Mouse (Mus musculus) heart, postnatal 0 days (tissue): ENCODE results near the gene BC067074. TPM values are rescaled to one million over a fixed set of nuclear protein-coding genes. Genes with fewer than 3 reads are reported as not detected.

Experiments
- ATAC-seq: fragments of 200-750 bp; cut with Nextera tagmentation; 2 replicates; pipeline ENCODE4 v1.8.0; 2017; ENCODE audit warnings: low read depth, moderate number of reproducible peaks, moderate library complexity; ENCODE audit not compliant: insufficient read depth
- DNase-seq: peaks from one replicate; pipeline ENCODE4 v3.0.0-alpha.2; 2016; ENCODE audit warnings: low spot score
- H3K27ac ChIP-seq: fragments of 300-500 bp; sonication (generic); 2 replicates; pipeline ENCODE4 v1.5.1; 2014; ENCODE audit warnings: low read depth, mild to moderate bottlenecking
- H3K27me3 ChIP-seq: fragments of 300-500 bp; sonication (generic); 2 replicates; pipeline ENCODE4 v1.6.1; 2014; ENCODE audit warnings: low read length, mixed read lengths; ENCODE audit not compliant: control insufficient read depth, insufficient read depth
- H3K36me3 ChIP-seq: fragments of 300-500 bp; sonication (generic); replicated peaks from 2 replicates; pipeline ENCODE4 v1.6.1; 2014; ENCODE audit warnings: low read length, mixed read lengths; ENCODE audit not compliant: control insufficient read depth, insufficient read depth
- H3K4me1 ChIP-seq: fragments of 300-500 bp; sonication (generic); 2 replicates; pipeline ENCODE4 v1.6.1; 2014; ENCODE audit warnings: antibody characterized with exemption; ENCODE audit not compliant: control insufficient read depth, insufficient read depth
- H3K4me2 ChIP-seq: fragments of 300-500 bp; sonication (generic); 2 replicates; pipeline ENCODE4 v1.6.1; 2014; ENCODE audit warnings: low read depth, mild to moderate bottlenecking, low read length, moderate library complexity
- H3K4me3 ChIP-seq: fragments of 300-500 bp; sonication (generic); 2 replicates; pipeline ENCODE4 v1.5.1; 2014; ENCODE audit warnings: low read depth, low read length
- H3K9ac ChIP-seq: fragments of 300-500 bp; sonication (generic); replicated peaks from 2 replicates; pipeline ENCODE4 v1.6.1; 2014; ENCODE audit warnings: low read depth, low read length, mixed read lengths
- H3K9me3 ChIP-seq: fragments of 300-500 bp; sonication (generic); replicated peaks from 2 replicates; pipeline ENCODE4 v1.6.1; 2016; ENCODE audit warnings: low read length; ENCODE audit not compliant: control insufficient read depth
- CTCF ChIP-seq: IDR thresholded peaks from 2 replicates; pipeline ENCODE4 v1.5.1; 2016; ENCODE audit warnings: antibody characterized with exemption, control low read depth, low read depth
- EP300 ChIP-seq: IDR thresholded peaks from 2 replicates; pipeline ENCODE4 v1.6.1; 2016; ENCODE audit warnings: antibody characterized with exemption, low read depth
- WGBS: fragments of 180-500 bp; shearing (Covaris S2); extraction: QIAGEN DNeasy Blood & Tissue Kit; methylation state at CpG from one replicate; pipeline ENCODE4 v1.1.7; 2014; 5-methylcytosine and 5-hydroxymethylcytosine counted together
- polyA plus RNA-seq: library from polyadenylated mRNA; unstranded; fragments of >200 nt; fragmentation: Nextera tagmentation; extraction: Ambion mirVana; gene quantifications from 2 replicates; pipeline ENCODE4 v1.2.1, GENCODE M21; 2015
- total RNA-seq: library from RNA; depleted of rRNA; stranded (reverse); fragments of >200 nt; gene quantifications from 2 replicates; pipeline ENCODE4 v1.2.3, GENCODE M21; 2014; ENCODE audit warnings: low replicate concordance

Gene BC067074
- total and polyA plus RNA-seq, 2 experiments from 2014 or later = 1.3 to 4.7 TPM

DNA sequence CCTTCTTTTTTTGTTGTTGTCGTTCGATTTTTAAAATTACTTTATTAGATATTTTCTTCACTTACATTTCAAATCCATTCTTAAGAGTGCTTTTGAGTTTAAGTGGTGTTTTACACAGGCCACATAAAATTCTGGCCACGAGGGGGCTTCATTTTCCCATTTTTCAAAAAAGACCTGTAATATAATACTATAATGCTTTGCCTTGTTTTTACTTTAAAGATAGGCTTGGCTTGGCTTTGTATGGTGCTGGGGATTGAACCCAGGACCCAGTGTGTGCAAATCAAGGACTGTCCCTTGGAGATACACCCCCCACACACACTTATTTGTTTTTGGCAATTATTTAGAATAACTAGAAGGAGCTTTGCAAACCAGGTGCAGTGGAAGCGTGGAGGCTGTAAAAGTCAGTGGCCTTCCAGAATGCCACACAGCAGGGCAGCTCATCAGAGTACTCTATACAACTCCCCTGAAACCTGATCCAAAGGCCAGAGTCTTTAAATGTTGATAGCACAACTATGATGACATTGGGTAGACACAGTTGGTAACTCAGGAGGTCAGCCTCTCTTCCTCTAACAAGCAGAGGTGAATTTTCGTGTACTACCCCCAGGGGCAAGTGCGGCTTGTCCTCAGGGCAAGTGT, 44.4 kb downstream of the BC067074 start:
- peak; percentile 36; the same call in 1 of the 2 replicates for ATAC-seq
- 58% methylated on average over 6 of the region's 6 CpGs for WGBS
- TF ChIP-seq EP300 = no peak
- peak; percentile 43 for TF ChIP-seq CTCF
- no peaks in the 10 kb centered on the region for H3K27me3 ChIP-seq
- DNase-seq = peak; percentile 50
- no peaks in the 10 kb centered on the region for H3K4me1 ChIP-seq
- H3K9ac ChIP-seq = no peak overlapping the region
- H3K36me3 ChIP-seq = no peaks in the 10 kb centered on the region
- H3K4me3 ChIP-seq = no peak overlapping the region
- H3K9me3 ChIP-seq = no peaks in the 10 kb centered on the region; the same call in 1 of the 2 replicates
- H3K27ac ChIP-seq = no peak overlapping the region
- H3K4me2 ChIP-seq = no peak overlapping the region

DNA sequence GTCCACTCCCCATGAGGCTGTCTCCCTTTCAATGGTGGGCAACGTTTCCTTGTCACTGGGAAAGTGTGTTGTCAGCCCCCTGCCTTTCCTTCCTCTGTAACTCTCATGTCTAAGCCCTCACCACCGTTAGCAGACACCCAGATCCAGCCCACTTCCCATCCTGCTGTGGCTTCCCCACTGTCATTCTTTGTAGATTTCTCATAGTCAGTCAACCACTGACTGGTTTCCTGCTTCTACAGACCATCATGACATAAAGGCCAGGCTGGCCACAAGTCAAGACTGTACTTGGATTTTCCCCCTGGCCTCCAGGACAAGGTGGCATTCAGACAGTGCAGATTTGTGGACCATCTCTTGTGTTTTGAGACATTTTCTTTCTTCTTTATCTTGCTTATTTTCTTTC, 47.7 kb downstream of the BC067074 start:
- Histone ChIP-seq H3K4me1 (no peaks in the 10 kb centered on the region), H3K9me3 (no peaks in the 10 kb centered on the region; the same call in 1 of the 2 replicates), H3K4me3 (no peak overlapping the region), H3K9ac (no peak overlapping the region), H3K36me3 (no peaks in the 10 kb centered on the region), H3K27ac (no peak overlapping the region), H3K27me3 (no peaks in the 10 kb centered on the region), H3K4me2 (no peak overlapping the region)
- DNase-seq (no peak), ATAC-seq (no peak)
- no peak for TF ChIP-seq CTCF
- TF ChIP-seq EP300 = no peak
- 72% methylated on average over 2 of the region's 2 CpGs for WGBS

DNA sequence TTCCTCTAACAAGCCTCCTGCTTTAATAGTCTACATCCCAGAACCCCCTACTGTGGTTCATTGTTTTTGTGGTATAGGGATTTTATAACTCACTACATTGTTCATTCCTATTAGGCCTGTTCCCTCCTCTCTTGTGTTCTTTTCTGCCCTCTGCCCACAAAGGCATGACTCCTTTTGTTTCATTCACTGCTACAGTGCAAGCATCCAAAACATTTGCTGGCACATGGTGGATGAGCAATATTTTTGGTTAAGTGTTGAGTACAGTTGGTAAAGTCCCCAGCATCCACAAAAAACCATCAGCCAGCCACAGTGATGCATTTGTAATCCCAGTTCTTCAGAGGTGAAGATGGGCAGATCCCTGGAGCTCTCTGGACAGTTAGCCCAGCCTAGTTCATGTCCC, 48.2 kb downstream of the BC067074 start:
- Histone ChIP-seq H3K9ac (no peak overlapping the region), H3K4me3 (no peak overlapping the region), H3K27me3 (no peaks in the 10 kb centered on the region), H3K36me3 (no peaks in the 10 kb centered on the region), H3K4me1 (no peaks in the 10 kb centered on the region), H3K9me3 (no peaks in the 10 kb centered on the region; the same call in 1 of the 2 replicates), H3K27ac (no peak overlapping the region), H3K4me2 (no peak overlapping the region)
- no peak for DNase-seq
- ATAC-seq = no peak
- TF ChIP-seq CTCF = no peak

DNA sequence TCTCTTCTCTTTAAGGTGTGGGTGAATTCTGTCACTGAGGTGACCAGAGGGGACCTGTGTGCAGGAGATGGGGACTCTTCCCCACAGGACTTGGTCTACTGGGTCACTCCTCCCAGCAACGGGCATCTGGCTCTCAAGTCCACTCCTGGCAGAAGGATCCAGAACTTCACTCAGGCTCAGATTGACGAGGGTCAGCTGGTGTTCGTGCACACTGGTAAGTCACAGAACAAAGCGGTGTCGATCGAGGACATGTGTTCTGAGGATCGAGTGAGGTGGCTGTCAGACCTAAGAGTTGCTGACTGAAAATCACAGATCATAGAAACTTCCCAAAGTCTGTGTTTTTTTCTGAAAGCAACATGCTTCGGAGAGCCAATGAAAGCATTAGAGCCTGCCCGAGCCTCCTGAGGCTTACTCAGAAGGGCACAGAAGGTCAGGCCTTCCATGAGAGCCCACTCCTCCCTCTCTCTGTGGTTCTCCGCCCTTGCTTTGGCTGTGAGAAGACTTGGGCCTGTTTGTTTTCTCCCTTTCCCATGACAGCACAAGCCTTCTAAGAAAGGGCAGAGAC, 49.5 kb downstream of the BC067074 start:
- ATAC-seq = no peak
- no peak for TF ChIP-seq CTCF
- TF ChIP-seq EP300 = no peak
- H3K27me3 ChIP-seq = no peaks in the 10 kb centered on the region
- no peak for DNase-seq
- H3K36me3 ChIP-seq = no peaks in the 10 kb centered on the region
- no peak overlapping the region for H3K4me3 ChIP-seq
- H3K9ac ChIP-seq = no peak overlapping the region
- H3K9me3 ChIP-seq = no peaks in the 10 kb centered on the region; the same call in 1 of the 2 replicates
- H3K27ac ChIP-seq = no peak overlapping the region
- H3K4me2 ChIP-seq = no peak overlapping the region
- H3K4me1 ChIP-seq = no peaks in the 10 kb centered on the region
- WGBS = 72% methylated on average over 10 of the region's 10 CpGs

DNA sequence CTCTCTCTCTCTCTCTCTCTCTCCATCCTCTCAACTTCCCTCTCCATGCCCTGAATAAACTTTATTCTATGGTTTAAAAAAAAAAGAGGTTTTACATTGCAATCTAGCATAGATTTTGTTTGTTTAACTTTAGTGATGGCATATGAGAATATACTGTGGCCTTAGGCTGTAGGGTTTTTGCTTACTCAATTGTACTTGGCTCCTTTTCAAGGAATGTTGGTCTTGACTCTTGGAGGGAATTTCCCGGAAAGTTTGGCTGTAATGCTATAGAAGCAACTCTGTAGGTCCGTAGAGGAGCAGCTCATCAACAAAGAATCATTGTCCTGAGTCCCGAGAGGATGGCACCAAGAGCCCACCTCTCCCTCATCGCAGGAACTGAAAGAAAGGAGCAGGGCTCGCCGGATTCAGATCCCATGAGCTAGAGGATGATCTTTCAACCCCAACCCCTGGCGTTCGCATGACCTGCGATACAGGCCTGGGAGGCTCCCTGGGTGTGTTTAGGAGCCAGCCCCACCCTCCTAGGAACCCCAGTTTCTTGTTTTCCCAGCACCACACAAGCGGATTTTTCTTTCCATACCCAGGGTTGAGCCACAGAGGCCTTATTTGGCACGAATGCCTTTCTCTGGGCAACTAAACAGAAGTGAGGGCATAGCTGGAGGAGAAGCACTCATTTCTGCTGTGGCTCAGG, 57.9 kb downstream of the BC067074 start:
- H3K4me2 ChIP-seq = no peak overlapping the region
- DNase-seq = peak; percentile 46
- no peak for TF ChIP-seq CTCF
- TF ChIP-seq EP300 = no peak
- ATAC-seq = no peak
- H3K4me1 ChIP-seq = no peaks in the 10 kb centered on the region; the same call in 1 of the 2 replicates
- H3K4me3 ChIP-seq = no peak overlapping the region
- no peak overlapping the region for H3K27ac ChIP-seq
- no peak overlapping the region for H3K9ac ChIP-seq
- H3K9me3 ChIP-seq = no peaks in the 10 kb centered on the region
- H3K27me3 ChIP-seq = no peaks in the 10 kb centered on the region
- H3K36me3 ChIP-seq = no peaks in the 10 kb centered on the region
- WGBS = 68% methylated on average over 11 of the region's 11 CpGs
